Mouse (Mus musculus) intestine, embryonic 15.5 days (tissue): ENCODE data around the gene Cacna1c. TPM values are rescaled to one million over a fixed set of nuclear protein-coding genes. Genes with fewer than 3 reads are reported as not detected.
A peak's percentile ranks its signal among the peaks of the same experiment; 100 is the strongest.

Experiments
- ATAC-seq: fragments of 200-750 bp; cut with Nextera tagmentation; 2 replicates; pipeline ENCODE4 v1.8.0; 2017; ENCODE audit warnings: moderate TSS enrichment, moderate library complexity
- H3K27ac ChIP-seq: fragments of 300-500 bp; sonication (generic); 2 replicates; pipeline ENCODE4 v1.5.1; 2015; ENCODE audit warnings: mild to moderate bottlenecking, inconsistent platforms
- H3K27me3 ChIP-seq: fragments of 300-500 bp; sonication (generic); replicated peaks from 2 replicates; pipeline ENCODE4 v1.6.1; 2015; ENCODE audit warnings: inconsistent platforms
- H3K36me3 ChIP-seq: fragments of 300-500 bp; sonication (generic); 2 replicates; pipeline ENCODE4 v1.6.1; 2015; ENCODE audit warnings: inconsistent platforms
- H3K4me1 ChIP-seq: fragments of 300-500 bp; sonication (generic); replicated peaks from 2 replicates; pipeline ENCODE4 v1.6.1; 2015; ENCODE audit warnings: inconsistent platforms
- H3K4me2 ChIP-seq: fragments of 300-500 bp; sonication (generic); replicated peaks from 2 replicates; pipeline ENCODE4 v1.6.1; 2015; ENCODE audit warnings: mild to moderate bottlenecking, inconsistent platforms
- H3K4me3 ChIP-seq: fragments of 300-500 bp; sonication (generic); replicated peaks from 2 replicates; pipeline ENCODE4 v1.5.1; 2015; ENCODE audit warnings: inconsistent platforms
- H3K9ac ChIP-seq: fragments of 300-500 bp; sonication (generic); 2 replicates; pipeline ENCODE4 v1.6.1; 2015; ENCODE audit warnings: inconsistent platforms
- H3K9me3 ChIP-seq: fragments of 300-500 bp; sonication (generic); 2 replicates; pipeline ENCODE4 v1.6.1; 2016; ENCODE audit warnings: inconsistent platforms
- WGBS: fragments of 180-500 bp; shearing (Covaris S2); methylation state at CpG from one replicate; pipeline ENCODE4 v1.1.7; 2015; 5-methylcytosine and 5-hydroxymethylcytosine counted together
- polyA plus RNA-seq: library from polyadenylated mRNA; unstranded; fragments of >200 nt; fragmentation: Nextera tagmentation; extraction: Ambion mirVana; gene quantifications from 2 replicates; pipeline ENCODE4 v1.2.1, GENCODE M21; 2015

Gene Cacna1c
- polyA plus RNA-seq, 1 experiment from 2014 or later, result 3.0 TPM

GRCm38 (mm10) chr6:119180188-119180587 is 16.0 kb downstream of the Cacna1c start:
- no peaks in the 10 kb centered on the region for H3K4me1 ChIP-seq
- no peaks in the 10 kb centered on the region for H3K27me3 ChIP-seq
- ATAC-seq, result no peak
- no peak overlapping the region for H3K27ac ChIP-seq
- H3K4me2 ChIP-seq, result no peak overlapping the region
- no peaks in the 10 kb centered on the region for H3K36me3 ChIP-seq
- 85% methylated on average over 2 of the region's 2 CpGs for WGBS
- no peaks in the 10 kb centered on the region for H3K9me3 ChIP-seq
- H3K9ac ChIP-seq, result no peak overlapping the region
- no peak overlapping the region for H3K4me3 ChIP-seq

- ATAC-seq, result no peak
- no peaks in the 10 kb centered on the region for H3K36me3 ChIP-seq
- H3K4me3 ChIP-seq, result no peak overlapping the region
- no peaks in the 10 kb centered on the region for H3K27me3 ChIP-seq
- no peaks in the 10 kb centered on the region for H3K9me3 ChIP-seq
- 65% methylated on average over 8 of the region's 8 CpGs for WGBS
- no peak overlapping the region for H3K27ac ChIP-seq
- no peak overlapping the region; the same call in 1 of the 2 replicates for H3K9ac ChIP-seq
- H3K4me1 ChIP-seq, result no peaks in the 10 kb centered on the region
- 0 out of 2 replicates have a peak overlapping the region, but pooled peaks have one; percentile 1 for H3K4me2 ChIP-seq
Observed at GRCm38 (mm10) chr6:119177101-119177500, 19.1 kb downstream of the Cacna1c start.

GRCm38 (mm10) chr6:119176103-119176502 is 20.1 kb downstream of the Cacna1c start:
- H3K27me3 ChIP-seq, result no peaks in the 10 kb centered on the region
- 72% methylated on average over 7 of the region's 7 CpGs for WGBS
- H3K4me3 ChIP-seq, result peak overlapping the region; percentile 76
- no peaks in the 10 kb centered on the region for H3K36me3 ChIP-seq
- no peaks in the 10 kb centered on the region for H3K4me1 ChIP-seq
- ATAC-seq, result no peak
- H3K9ac ChIP-seq, result no peak overlapping the region
- H3K27ac ChIP-seq, result no peak overlapping the region
- no peaks in the 10 kb centered on the region for H3K9me3 ChIP-seq
- H3K4me2 ChIP-seq, result peak overlapping the region; percentile 61

GRCm38 (mm10) chr6:119175078-119175853 is 21.0 kb downstream of the Cacna1c start, which contains the start of gene Dcp1b:
Dcp1b (plus strand) TSS chr6:119175253.
- Histone ChIP-seq H3K27me3 (no peaks in the 10 kb centered on the region), H3K27ac (peak within 1 kb of the TSS; percentile 83), H3K4me2 (peak within 1 kb of the TSS; percentile 61), H3K9ac (peak within 1 kb of the TSS; percentile 69), H3K4me1 (no peaks in the 10 kb centered on the region), H3K9me3 (no peaks in the 10 kb centered on the region), H3K4me3 (peak within 1 kb of the TSS; percentile 76), H3K36me3 (no peaks in the 10 kb centered on the region)
- under 1% methylated on average over 65 of the region's 65 CpGs for WGBS
- peak; percentile 97 for ATAC-seq

- no peaks in the 10 kb centered on the region for H3K4me1 ChIP-seq
- no peak for ATAC-seq
- no peaks in the 10 kb centered on the region for H3K9me3 ChIP-seq
- peak overlapping the region; percentile 76 for H3K4me3 ChIP-seq
- 53% methylated on average over 12 of the region's 12 CpGs for WGBS
- no peaks in the 10 kb centered on the region for H3K27me3 ChIP-seq
- no peaks in the 10 kb centered on the region for H3K36me3 ChIP-seq
- peak overlapping the region; percentile 61 for H3K4me2 ChIP-seq
- no peak overlapping the region for H3K9ac ChIP-seq
- H3K27ac ChIP-seq, result peak overlapping the region; percentile 83; the same call in 1 of the 2 replicates
Observed at GRCm38 (mm10) chr6:119174307-119175074, 21.7 kb downstream of the Cacna1c start.

- no peak overlapping the region for H3K27ac ChIP-seq
- H3K36me3 ChIP-seq, result no peaks in the 10 kb centered on the region
- no peaks in the 10 kb centered on the region for H3K4me1 ChIP-seq
- no peak overlapping the region for H3K4me3 ChIP-seq
- no peak overlapping the region for H3K4me2 ChIP-seq
- ATAC-seq, result no peak
- H3K27me3 ChIP-seq, result no peaks in the 10 kb centered on the region
- no peaks in the 10 kb centered on the region for H3K9me3 ChIP-seq
- H3K9ac ChIP-seq, result no peak overlapping the region
Observed at GRCm38 (mm10) chr6:119165677-119166076, 30.5 kb downstream of the Cacna1c start.

- Histone ChIP-seq H3K4me1 (no peaks in the 10 kb centered on the region), H3K4me2 (no peak overlapping the region), H3K27ac (no peak overlapping the region), H3K4me3 (no peak overlapping the region), H3K9me3 (no peaks in the 10 kb centered on the region), H3K27me3 (no peaks in the 10 kb centered on the region), H3K36me3 (no peaks in the 10 kb centered on the region), H3K9ac (no peak overlapping the region)
- ATAC-seq, result no peak
- WGBS, result 17% methylated on average over 4 of the region's 4 CpGs
Observed at GRCm38 (mm10) chr6:119145109-119145508, 51.1 kb downstream of the Cacna1c start.

GRCm38 (mm10) chr6:119139561-119139960 is 56.7 kb downstream of the Cacna1c start:
- no peaks in the 10 kb centered on the region for H3K36me3 ChIP-seq
- no peak overlapping the region for H3K9ac ChIP-seq
- no peaks in the 10 kb centered on the region for H3K4me1 ChIP-seq
- no peak overlapping the region for H3K27ac ChIP-seq
- no peaks in the 10 kb centered on the region for H3K27me3 ChIP-seq
- ATAC-seq, result no peak
- H3K4me2 ChIP-seq, result no peak overlapping the region
- no peaks in the 10 kb centered on the region for H3K9me3 ChIP-seq
- H3K4me3 ChIP-seq, result no peak overlapping the region
- WGBS, result 22% methylated on average over 7 of the region's 7 CpGs

GRCm38 (mm10) chr6:119137768-119138167 is 58.5 kb downstream of the Cacna1c start:
- no peaks in the 10 kb centered on the region for H3K36me3 ChIP-seq
- no peak overlapping the region for H3K4me3 ChIP-seq
- no peaks in the 10 kb centered on the region for H3K27me3 ChIP-seq
- H3K9me3 ChIP-seq, result no peaks in the 10 kb centered on the region
- ATAC-seq, result no peak
- no peak overlapping the region for H3K9ac ChIP-seq
- WGBS, result 67% methylated on average over 10 of the region's 10 CpGs
- no peak overlapping the region for H3K4me2 ChIP-seq
- no peaks in the 10 kb centered on the region for H3K4me1 ChIP-seq
- no peak overlapping the region for H3K27ac ChIP-seq

- no peaks in the 10 kb centered on the region for H3K4me1 ChIP-seq
- no peak overlapping the region for H3K27ac ChIP-seq
- no peak overlapping the region for H3K4me3 ChIP-seq
- no peak for ATAC-seq
- no peak overlapping the region for H3K4me2 ChIP-seq
- H3K9me3 ChIP-seq, result no peaks in the 10 kb centered on the region
- H3K9ac ChIP-seq, result no peak overlapping the region
- WGBS, result 83% methylated on average over 4 of the region's 4 CpGs
- no peaks in the 10 kb centered on the region for H3K36me3 ChIP-seq
- no peaks in the 10 kb centered on the region for H3K27me3 ChIP-seq
Observed at GRCm38 (mm10) chr6:119132863-119133262, 63.4 kb downstream of the Cacna1c start.

- Histone ChIP-seq H3K9me3 (no peaks in the 10 kb centered on the region), H3K27ac (no peak overlapping the region), H3K4me1 (no peaks in the 10 kb centered on the region), H3K9ac (no peak overlapping the region), H3K27me3 (no peaks in the 10 kb centered on the region), H3K36me3 (no peaks in the 10 kb centered on the region), H3K4me3 (no peak overlapping the region), H3K4me2 (no peak overlapping the region)
- no peak for ATAC-seq
- 79% methylated on average over 8 of the region's 8 CpGs for WGBS
Observed at GRCm38 (mm10) chr6:119132111-119132735, 64.0 kb downstream of the Cacna1c start.

GRCm38 (mm10) chr6:119129664-119130063 is 66.6 kb downstream of the Cacna1c start:
- H3K4me1 ChIP-seq, result no peaks in the 10 kb centered on the region
- no peak for ATAC-seq
- no peak overlapping the region for H3K4me3 ChIP-seq
- H3K36me3 ChIP-seq, result no peaks in the 10 kb centered on the region
- no peaks in the 10 kb centered on the region for H3K9me3 ChIP-seq
- H3K27me3 ChIP-seq, result no peaks in the 10 kb centered on the region
- H3K27ac ChIP-seq, result no peak overlapping the region
- H3K4me2 ChIP-seq, result no peak overlapping the region
- H3K9ac ChIP-seq, result no peak overlapping the region
- 84% methylated on average over 5 of the region's 5 CpGs for WGBS
